Mouse (Mus musculus): ENCODE measurements around the gene Tmem201.

DNA sequence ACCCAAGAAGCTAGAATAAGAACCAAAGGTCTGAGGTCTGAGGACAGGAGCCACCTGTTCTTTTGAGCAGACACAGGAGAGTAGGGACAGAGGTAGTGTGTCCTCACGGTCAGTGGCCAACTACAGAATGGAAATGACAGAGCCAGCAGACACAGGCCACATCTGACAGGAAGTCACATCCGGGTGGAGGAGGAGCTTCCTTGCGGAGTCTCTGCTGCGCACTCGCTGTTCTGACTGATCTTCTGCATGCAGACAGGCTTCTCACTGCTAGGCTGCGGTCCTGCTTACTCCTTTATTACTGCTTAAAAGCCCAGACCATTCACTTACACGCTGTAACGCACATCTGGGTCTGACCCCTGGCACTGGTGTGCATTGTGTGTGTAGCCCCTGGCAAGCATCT is 9.0 kb downstream of the Tmem201 start:
- no peak for TF ChIP-seq POLR2A (IDR thresholded peaks at IDR 0.05; ENCODE audit: low read depth, low read length)
- TF ChIP-seq CTCF (IDR thresholded peaks at IDR 0.05; ENCODE audit: extremely low read depth, insufficient read length, insufficient replicate concordance, low read depth, low read length) = no peak

Data from small intestine, adult 2 months (tissue).